Mouse (Mus musculus) right cerebral cortex, adult 18-20 months (tissue): ENCODE measurements around the gene Srpr.

Experiments used
- DNase-seq: peaks from one replicate; pipeline ENCODE4 v3.0.0; 2022; ENCODE audit warnings: mixed read lengths

Srpr gene

DNA sequence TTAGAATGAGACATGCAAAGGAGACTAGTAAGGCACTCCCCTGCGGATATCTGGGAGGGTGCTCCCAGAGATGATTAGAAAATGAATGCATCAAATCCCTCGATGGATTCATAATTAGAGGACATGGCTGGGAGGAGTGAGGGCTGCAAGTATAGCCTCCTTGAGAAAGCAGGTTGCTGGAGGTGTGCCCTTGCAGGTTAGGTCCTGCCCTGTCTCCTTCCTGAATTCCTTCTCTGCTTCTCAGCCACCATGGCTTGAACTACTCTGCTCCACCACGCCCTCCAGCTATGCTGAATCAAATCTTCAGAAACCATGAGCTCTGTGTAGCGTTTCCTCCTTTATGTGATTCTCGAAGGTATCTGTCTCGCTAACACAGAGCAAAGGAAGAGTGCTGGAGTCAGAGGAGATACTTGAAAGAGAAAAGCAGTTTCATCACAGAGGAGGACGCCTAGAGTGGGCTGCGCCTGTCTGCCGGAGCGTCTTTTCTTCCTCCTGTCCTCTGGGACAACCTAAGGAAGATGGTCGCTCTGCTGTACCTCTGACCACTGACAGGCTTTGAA is 6.9 kb upstream of the Srpr start:
- no peak for DNase-seq

- no peak for DNase-seq
These were observed 5.9 kb upstream of the Srpr start for GRCm38 (mm10) chr9:35194048-35194447.

- no peak for DNase-seq
These were observed 2.4 kb upstream of the Srpr start for GRCm38 (mm10) chr9:35197625-35198024.

GRCm38 (mm10) chr9:35198351-35198750 is 1.6 kb upstream of the Srpr start:
- DNase-seq, result no peak

DNA sequence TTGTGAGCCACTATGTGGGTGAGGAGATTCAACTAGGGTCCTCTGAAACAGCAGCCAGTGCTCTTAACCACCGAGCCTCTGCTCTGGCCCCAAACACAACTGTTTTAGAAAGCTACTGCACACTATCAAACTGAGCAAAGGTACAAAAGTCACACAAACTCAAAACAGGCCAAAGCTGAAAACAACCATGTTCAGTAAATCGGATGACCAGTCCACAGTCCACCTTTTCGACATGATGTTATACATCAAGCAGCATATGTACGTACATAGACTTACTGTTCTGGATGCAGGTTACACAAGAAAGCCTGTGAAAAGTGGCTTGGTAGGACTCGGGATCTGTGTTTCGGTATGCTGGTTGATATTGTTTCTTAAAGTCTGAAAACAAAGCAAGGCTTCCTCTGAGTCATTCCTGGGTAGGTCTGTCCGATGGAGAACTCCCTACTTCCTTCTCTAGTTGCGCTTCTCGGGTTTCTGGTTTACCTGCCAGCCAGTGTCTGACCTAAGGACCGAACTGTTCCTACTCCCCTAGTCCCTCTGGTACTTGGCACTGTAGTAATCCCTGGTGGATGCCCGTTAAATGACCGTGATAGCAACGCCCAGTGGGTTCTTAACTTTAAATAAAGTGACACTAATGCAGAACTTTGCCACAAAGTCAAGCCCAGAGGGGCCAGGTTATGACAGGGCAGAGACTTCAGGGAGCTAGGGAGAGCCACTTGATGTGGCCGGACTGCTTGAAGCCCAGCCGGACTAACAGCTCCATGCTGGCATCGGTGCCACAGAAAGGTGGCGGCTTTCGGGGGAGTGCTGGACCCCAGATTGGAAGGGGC is 817 bp upstream of the Srpr start:
- no peak for DNase-seq

DNA sequence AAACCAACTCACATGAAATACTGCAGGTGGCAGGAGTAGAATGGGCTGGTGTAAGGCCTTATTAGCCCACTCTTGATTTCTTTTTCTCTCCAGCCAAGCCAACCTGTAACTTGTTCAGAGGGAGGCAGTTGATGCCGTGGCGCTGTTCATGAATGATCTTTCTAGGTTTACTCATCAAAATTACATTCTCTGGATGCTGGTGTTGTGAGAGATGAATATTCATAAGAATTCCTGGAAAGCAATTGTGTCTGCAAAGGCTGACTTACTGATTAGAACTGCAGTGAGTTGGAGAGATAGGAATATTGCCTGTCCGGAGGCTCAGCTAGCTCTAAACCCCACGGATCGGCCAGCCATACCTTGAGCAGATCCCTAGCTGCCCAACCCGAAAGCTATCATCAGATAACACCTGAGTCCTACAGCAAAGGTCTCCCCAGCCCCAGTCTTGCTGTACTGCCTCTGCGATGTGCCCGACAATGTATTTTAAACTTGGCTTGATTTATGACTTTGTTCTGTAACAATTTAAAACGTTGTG is 620 bp downstream of the Srpr start:
- no peak for DNase-seq

GRCm38 (mm10) chr9:35203536-35203935 is 3.6 kb downstream of the Srpr start:
- no peak for DNase-seq

DNA sequence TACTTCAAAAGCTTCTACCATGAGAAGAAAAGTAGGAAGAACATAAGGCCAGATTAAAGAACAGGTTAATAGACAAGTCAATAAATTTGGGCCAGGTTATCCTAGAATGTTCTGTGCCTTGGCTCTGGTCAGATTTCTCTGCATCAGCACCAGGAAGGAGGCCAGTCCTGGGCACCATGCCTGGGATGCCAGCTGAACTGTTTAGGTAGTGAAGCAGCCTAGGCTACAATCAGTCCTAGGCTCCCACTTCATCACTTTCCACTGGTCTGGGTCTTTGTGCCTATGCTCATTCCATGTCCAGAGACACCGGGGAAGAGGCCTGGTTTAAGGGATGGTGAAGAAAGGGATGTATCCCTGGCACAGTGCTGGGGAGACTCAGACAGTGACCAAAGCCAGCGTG is 4.4 kb downstream of the Srpr start:
- DNase-seq, result no peak

GRCm38 (mm10) chr9:35210542-35211474 is 10.8 kb downstream of the Srpr start, which contains the start of gene Foxred1:
TSS of gene Foxred1 (minus strand) at chr9:35211055.
- peak; percentile 99 for DNase-seq

GRCm38 (mm10) chr9:35211573-35212511 is 11.9 kb downstream of the Srpr start:
- DNase-seq, result no peak

GRCm38 (mm10) chr9:35217963-35218362 is 18.0 kb downstream of the Srpr start:
- DNase-seq, result no peak

DNA sequence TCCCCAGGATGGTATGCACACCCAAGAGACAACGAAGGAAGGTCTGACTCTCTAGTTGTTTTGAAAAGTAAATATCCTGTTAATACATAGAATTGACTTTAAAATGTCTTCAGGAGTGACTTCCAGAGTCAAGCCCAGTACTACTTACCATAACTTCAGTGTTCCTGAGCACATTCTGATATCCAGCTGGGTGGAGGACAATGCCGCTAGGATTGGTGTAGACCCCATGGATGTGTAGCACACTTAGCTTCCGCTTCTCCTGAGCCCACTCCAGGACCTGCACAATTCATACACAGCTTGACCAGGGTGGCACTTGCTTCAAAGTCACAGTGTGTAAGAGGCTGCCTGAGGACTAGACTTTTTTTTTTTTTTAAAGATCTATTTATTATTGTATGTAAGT is 23.5 kb downstream of the Srpr start:
- no peak for DNase-seq

DNA sequence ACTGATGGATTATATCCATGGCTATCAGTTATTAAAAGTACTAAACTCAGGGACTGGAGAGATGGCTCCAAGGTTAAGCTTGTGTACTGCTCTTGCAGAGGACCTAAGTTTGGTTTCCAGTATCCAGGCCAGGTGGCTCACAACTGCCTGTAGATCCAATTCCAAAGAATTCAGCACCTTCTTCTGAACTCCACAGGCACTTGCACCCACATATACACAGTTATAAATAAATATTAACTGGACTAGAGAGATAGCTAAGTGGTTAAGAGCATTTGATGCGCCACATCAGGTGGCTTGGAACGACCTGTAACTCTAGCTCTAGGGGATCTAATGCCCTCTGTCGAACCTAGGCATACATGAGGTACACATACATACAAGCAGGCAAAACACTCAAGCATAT is 28.7 kb downstream of the Srpr start:
- DNase-seq, result no peak

- DNase-seq, result no peak
These were observed 36.0 kb downstream of the Srpr start for GRCm38 (mm10) chr9:35235996-35236395.

- DNase-seq, result no peak
These were observed 38.4 kb downstream of the Srpr start for GRCm38 (mm10) chr9:35238371-35238770.

DNA sequence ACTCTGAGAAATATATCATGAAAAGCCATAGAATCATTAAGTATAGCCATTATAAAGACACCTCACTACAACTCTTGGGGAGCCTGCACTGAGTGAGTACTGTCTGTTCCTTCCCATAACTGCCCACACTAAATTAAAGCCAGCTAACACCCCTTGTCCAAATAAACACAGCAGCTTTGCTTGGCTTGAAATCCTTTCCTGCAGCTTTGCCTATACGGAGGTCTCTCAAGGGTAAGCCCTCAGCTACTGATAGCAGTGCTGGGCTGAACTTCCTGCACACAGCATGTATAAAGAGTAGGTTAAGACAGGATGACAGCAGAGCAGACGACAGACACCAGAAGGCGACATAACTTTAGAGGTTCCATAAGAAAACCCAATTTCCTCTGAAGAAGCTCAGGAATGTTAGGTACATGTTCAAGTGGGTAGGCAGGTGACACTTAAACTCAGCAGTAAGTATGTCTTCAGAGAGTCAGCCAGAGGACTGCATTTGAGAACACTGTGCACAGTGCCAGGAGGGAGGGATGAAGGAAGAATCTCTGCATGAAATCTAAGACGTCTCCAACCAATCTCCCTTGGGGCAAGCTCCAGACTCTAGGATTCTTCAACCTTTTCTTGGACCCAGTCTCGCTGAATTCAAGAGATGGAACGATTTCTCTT is 39.1 kb downstream of the Srpr start:
- no peak for DNase-seq

DNA sequence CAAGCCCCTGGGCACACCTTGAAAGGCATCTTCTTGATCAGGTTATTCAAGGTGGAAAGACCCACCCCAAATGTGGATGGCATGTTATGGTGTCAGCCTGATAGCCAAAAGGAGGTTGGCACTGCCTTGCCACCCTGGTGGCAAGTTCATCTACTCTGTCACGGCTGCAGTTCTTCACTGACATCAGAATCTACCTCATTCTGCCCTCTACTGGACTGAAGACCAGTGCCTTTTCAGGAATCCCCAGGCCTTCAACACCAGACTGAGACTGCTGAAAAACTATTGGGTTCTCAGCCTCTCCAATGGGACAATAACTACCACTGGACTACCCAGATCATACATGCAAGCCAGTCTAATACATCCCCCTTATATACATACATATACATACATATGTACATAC is 39.8 kb downstream of the Srpr start:
- DNase-seq, result no peak

- no peak for DNase-seq
These were observed 47.4 kb downstream of the Srpr start for GRCm38 (mm10) chr9:35247405-35247804.

DNA sequence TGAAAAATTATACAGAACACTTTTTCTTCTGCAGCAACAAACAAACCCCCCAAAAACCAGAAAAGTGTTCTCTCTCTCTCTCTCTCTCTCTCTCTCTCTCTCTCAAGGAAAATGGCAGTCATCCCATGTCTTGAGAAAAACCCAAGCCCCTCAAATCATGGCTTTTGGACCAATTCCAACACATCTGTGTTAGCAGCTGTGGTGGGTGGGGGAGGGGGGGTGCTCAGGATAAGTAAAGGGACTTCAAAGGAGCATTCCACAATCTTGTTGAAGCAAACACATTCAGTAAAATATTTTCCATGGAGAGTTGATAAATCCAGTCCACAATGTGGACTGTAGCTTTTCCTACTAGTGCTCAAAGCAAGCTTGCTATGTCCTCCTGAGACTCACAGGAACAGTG is 49.5 kb downstream of the Srpr start:
- no peak for DNase-seq

- no peak for DNase-seq
These were observed 57.4 kb downstream of the Srpr start for GRCm38 (mm10) chr9:35257365-35257764.

DNA sequence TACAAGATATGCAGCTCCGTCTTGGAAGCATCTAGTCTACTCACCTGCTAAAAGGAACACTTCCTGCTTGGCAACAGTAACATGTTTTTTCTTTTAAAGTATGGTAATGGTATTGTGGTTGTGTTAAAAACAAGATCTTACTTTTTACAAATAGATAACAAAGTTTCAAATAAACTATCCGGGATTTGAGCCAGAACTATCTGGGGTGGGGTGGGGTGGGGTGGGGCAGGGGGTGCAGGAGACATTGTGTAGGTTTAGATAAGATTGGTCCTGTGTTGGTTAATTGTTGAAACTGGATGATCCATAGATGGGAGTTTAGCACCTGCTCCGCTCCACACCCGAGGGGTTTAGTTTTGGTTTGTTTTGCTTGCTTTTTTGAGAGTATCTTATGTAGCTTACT is 62.4 kb downstream of the Srpr start:
- DNase-seq, result no peak

DNA sequence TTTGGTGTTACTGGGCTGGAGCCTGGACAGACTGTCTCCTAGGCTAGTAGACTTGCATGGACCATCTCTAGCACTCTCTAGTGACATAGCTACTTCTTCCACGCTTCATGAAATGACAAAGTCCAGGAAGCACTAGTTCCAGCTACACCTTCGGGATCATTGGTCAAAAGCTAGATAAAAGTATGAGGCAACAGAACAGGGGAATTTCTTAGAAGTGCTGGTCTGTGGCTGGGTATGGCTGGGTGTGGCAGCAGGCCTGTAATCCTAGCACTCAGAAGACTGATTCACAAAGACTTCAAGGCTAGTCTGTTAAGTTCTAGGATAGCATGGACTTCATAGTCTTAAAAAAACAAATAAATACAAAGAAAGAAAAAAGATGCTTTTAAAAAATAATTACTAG is 63.5 kb downstream of the Srpr start:
- no peak for DNase-seq
